Mouse (Mus musculus) layer of hippocampus, postnatal 36 days (tissue): ENCODE data around the gene Kpna6. TPM values are rescaled to one million over a fixed set of nuclear protein-coding genes. Genes with fewer than 3 reads are reported as not detected.

ENCODE experiments used
- DNase-seq, 2 experiments: peaks; one replicate each; pipeline ENCODE4 v3.0.0; 2022
- microRNA-seq, 2 experiments: library from miRNA; unstranded; fragments of <30 nt; microRNA quantifications; one replicate each; pipeline ENCODE4 v1.2.0; 2021
- total RNA-seq, 2 experiments: library from RNA; stranded (reverse); gene quantifications; 2 replicates each; pipeline ENCODE4 v1.2.3; 2021

The Kpna6 gene
- total RNA-seq, 2 experiments from 2014 or later: 90.7 to 92.5 TPM

- DNase-seq: no peak
Measured at GRCm38 (mm10) chr4:129617121-129617641, 55.4 kb downstream of the Kpna6 start.

DNA sequence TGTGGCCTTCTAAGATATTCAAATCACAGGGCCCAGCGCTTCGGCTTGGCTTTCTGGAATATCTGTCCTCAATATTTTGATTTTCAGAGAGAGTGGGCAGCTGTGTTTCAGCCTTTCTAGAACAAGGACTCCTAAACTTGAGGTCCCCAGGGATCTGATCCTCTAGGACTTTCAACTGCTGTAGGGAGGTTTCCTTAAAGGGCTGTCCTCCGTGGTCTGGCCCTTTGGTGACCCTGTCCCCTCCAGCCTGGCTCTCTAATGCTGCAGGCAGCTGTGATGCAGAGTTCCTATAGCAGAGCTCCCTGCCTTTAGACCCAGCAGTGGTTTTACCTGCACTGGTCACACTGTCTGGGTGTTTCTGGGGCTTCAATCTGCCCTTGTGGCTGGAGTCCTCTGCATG lies 55.9 kb downstream of the Kpna6 start:
- no peak for DNase-seq

DNA sequence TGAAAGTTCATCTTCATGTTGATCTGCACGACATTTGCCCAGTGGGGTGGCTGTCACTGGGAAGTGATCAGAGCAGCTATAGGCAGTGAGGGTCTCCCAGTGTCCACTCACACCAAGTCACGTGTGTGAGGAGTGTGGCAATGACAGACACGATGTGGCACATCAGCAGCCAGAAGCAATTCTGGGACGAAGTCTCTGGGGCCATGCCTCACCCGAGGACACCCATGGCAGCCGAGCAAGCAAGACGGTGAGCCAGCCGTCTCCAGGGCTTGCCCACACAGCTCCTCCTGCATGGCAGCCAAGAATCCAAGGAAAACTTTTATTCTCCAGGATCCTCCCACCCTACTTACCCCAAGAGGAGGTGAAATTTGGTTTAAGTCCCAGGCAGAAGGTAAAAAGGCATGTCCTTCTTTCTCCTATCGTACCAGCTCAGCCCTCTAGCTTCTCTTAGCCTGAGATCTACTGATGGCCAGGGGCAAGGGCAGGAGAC lies 56.7 kb downstream of the Kpna6 start:
- no peak for DNase-seq

DNA sequence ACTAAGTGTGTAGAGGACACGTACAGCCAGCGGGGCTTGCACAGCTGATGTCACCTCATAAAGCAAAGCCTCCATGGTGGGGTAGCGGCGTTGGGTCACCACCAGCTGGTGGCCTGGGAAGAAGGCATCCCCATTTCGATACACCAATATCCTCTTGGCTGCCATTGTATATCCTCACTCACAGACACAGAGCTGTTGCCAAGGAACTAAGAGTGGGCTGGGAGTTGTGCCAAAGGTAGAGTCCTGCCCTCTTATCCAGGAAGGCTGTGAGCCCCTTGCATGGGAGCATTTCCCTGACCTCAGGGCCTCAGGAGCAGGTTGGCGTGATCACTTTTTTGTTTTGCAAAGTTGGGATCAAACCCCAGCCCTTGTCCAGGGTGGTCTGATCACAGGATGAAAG lies 58.5 kb downstream of the Kpna6 start, which contains the start of gene Dcdc2b:
Gene Dcdc2b (minus strand): TSS at position 165 of the 400 bp plus-strand sequence.
- DNase-seq: no peak

GRCm38 (mm10) chr4:129610472-129610871 lies 62.1 kb downstream of the Kpna6 start:
- DNase-seq: no peak

DNA sequence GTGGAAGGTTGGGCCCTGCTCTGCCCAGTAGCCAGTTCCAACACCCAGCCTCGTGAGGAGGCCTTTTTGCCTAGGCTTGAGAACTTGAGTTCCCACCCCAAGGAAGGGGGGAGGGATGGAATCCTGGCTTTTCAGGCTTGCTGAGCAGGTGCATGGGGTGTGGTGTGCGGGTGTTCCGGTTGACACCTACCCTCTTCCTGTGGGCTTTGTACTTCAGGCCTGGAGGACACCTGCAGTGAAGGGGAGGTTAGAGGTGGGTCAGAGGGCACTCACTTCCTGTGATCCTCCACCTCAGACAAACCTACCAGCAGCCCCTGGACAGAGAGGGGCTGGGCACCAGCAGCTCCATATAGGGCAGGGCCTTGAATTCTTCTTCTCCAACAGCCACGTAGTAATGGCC lies 62.5 kb downstream of the Kpna6 start:
- no peak for DNase-seq

- DNase-seq: no peak
Measured at GRCm38 (mm10) chr4:129609139-129609631, 63.4 kb downstream of the Kpna6 start.

DNA sequence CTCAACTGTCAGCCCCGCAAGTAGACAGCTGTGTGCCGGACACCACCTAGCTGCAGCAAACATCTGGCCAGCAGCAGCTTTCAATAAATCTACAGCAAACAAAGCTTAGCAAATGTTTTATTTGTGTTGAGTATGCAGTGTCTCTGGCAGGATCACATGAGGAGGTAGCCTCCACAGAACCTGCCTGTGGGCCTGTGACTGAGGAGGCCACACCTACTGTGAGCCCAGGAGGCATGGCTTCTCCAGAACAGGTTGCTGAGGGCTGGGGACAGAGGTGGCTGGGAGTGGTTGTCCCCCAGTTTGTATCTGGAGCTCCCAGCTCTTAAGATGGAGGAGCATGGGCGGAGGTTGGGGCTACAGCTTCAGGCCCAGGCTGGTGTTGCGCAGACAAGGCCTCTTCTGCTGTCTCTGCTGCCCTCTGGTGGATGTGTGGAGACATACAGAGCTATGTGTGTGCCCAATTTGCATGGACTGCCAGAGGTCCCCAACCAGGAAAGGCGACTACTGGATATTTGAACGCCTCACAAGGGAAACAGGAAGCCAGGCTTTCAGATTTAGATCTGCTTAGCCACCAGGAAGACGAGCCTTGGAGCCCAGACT lies 64.0 kb downstream of the Kpna6 start:
- peak; percentile 73 to 77 for DNase-seq

- peak; percentile 81 to 85 for DNase-seq
Measured at GRCm38 (mm10) chr4:129600233-129601158, 72.1 kb downstream of the Kpna6 start, which contains the start of the genes Eif3i and Tmem234. Eif3i (minus strand) TSS chr4:129600648. Tmem234 (plus strand) TSS chr4:129600668.

Small RNA genes within 50 kb of the gene (microRNA-seq; reads per million reads assigned to microRNA genes)
- gene Mir7016: 2.1 to 3.8 reads per million in 2 experiments

Other genes with a start within 250 kb of the Kpna6 start
- gene Zbtb8b, start 231.9 kb downstream of the Kpna6 start, total RNA-seq: 1 to 10 TPM; 3.6 to 4.6 TPM
- gene Bsdc1, start 211.2 kb downstream of the Kpna6 start, total RNA-seq: 10 to 100 TPM; 53.4 to 54.5 TPM
- gene Tssk3, start 181.7 kb downstream of the Kpna6 start, total RNA-seq: not detected
- gene Fam229a, start 181.6 kb downstream of the Kpna6 start, total RNA-seq: not detected
- gene Marcksl1, start 159.2 kb downstream of the Kpna6 start, total RNA-seq: 100 to 1,000 TPM; 105 to 115 TPM
- 10 to 100 TPM; 45.2 to 55.8 TPM for gene Hdac1, start 130.1 kb downstream of the Kpna6 start, total RNA-seq
- 1 to 10 TPM; 2.7 to 2.8 TPM for gene Lck, start 99.1 kb downstream of the Kpna6 start, total RNA-seq
- gene Fam167b, start 94.2 kb downstream of the Kpna6 start, total RNA-seq: under 1 TPM in 1 of 2 experiments, not detected in 1; 0.65 TPM
- gene Eif3i, start 72.1 kb downstream of the Kpna6 start, total RNA-seq: 100 to 1,000 TPM; 121 to 122 TPM
- 10 to 100 TPM; 79.1 to 81.4 TPM for gene Tmem234, start 72.1 kb downstream of the Kpna6 start, total RNA-seq
- 1 to 10 TPM; 6.0 to 7.7 TPM for gene Dcdc2b, start 58.5 kb downstream of the Kpna6 start, total RNA-seq
- 10 to 100 TPM; 35.3 to 40.6 TPM for gene Iqcc, start 53.7 kb downstream of the Kpna6 start, total RNA-seq
- gene Ccdc28b, start 48.8 kb downstream of the Kpna6 start, total RNA-seq: 10 to 100 TPM; 70.3 to 79.8 TPM
- gene Txlna, start 31.7 kb downstream of the Kpna6 start, total RNA-seq: 10 to 100 TPM; 46.1 to 54.7 TPM
- gene Tmem39b, start 24.1 kb upstream of the Kpna6 start, total RNA-seq: 10 to 100 TPM; 11.5 to 15.8 TPM
- 10 to 100 TPM; 88.4 to 90.0 TPM for gene Khdrbs1, start 69.5 kb upstream of the Kpna6 start, total RNA-seq
- gene Ptp4a2, start 138.5 kb upstream of the Kpna6 start, total RNA-seq: 100 to 1,000 TPM; 139 to 141 TPM